Mouse (Mus musculus) midbrain, embryonic 14.5 days (tissue): Measurements from ENCODE around the gene Ppa1. TPM values are rescaled to one million over a fixed set of nuclear protein-coding genes. Genes with fewer than 3 reads are reported as not detected.
A peak's percentile ranks its signal among the peaks of the same experiment; 100 is the strongest.

Experiments used
- ATAC-seq: fragments of 200-750 bp; cut with Nextera tagmentation; 2 replicates; pipeline ENCODE4 v1.8.0; 2017; ENCODE audit warnings: moderate number of reproducible peaks, moderate library complexity; ENCODE audit not compliant: low FRiP score, low TSS enrichment
- DNase-seq: peaks from one replicate; pipeline ENCODE4 v3.0.0-alpha.2; 2015
- H3K27ac ChIP-seq: fragments of 300-500 bp; sonication (generic); replicated peaks from 2 replicates; pipeline ENCODE4 v1.5.1; 2014; ENCODE audit warnings: mild to moderate bottlenecking, low read depth, low read length, moderate library complexity
- H3K27me3 ChIP-seq: fragments of 300-500 bp; sonication (generic); 2 replicates; pipeline ENCODE4 v1.6.1; 2014; ENCODE audit warnings: low read length, control low read depth, mixed read lengths; ENCODE audit not compliant: control insufficient read depth, insufficient read depth
- H3K36me3 ChIP-seq: fragments of 300-500 bp; sonication (generic); 2 replicates; pipeline ENCODE4 v1.6.1; 2014; ENCODE audit warnings: low read length, control low read depth; ENCODE audit not compliant: control insufficient read depth, insufficient read depth
- H3K4me1 ChIP-seq: fragments of 300-500 bp; sonication (generic); 2 replicates; pipeline ENCODE4 v1.6.1; 2014; ENCODE audit warnings: mild to moderate bottlenecking, antibody characterized with exemption, low read length, control low read depth; ENCODE audit not compliant: control insufficient read depth, insufficient read depth
- H3K4me2 ChIP-seq: fragments of 300-500 bp; sonication (generic); 2 replicates; pipeline ENCODE4 v1.6.1; 2014; ENCODE audit warnings: mild to moderate bottlenecking, low read length, moderate library complexity
- H3K4me3 ChIP-seq: fragments of 300-500 bp; sonication (generic); replicated peaks from 2 replicates; pipeline ENCODE4 v1.5.1; 2014; ENCODE audit warnings: low read depth, low read length
- H3K9ac ChIP-seq: fragments of 300-500 bp; sonication (generic); replicated peaks from 2 replicates; pipeline ENCODE4 v1.6.1; 2014; ENCODE audit warnings: mild to moderate bottlenecking, low read length, moderate library complexity
- H3K9me3 ChIP-seq: fragments of 300-500 bp; sonication (generic); 2 replicates; pipeline ENCODE4 v1.6.1; 2016; ENCODE audit warnings: low read length, control low read depth, mixed read lengths; ENCODE audit not compliant: control insufficient read depth
- WGBS: fragments of 180-500 bp; shearing (Covaris S2); extraction: QIAGEN DNeasy Blood & Tissue Kit; methylation state at CpG from one replicate; pipeline ENCODE4 v1.1.7; 2014; 5-methylcytosine and 5-hydroxymethylcytosine counted together
- polyA plus RNA-seq: library from polyadenylated mRNA; unstranded; fragments of >200 nt; fragmentation: Nextera tagmentation; extraction: Ambion mirVana; gene quantifications from 2 replicates; pipeline ENCODE4 v1.2.1, GENCODE M21; 2014

Ppa1 gene
- polyA plus RNA-seq, 1 experiment from 2014 or later = 216 TPM

DNA sequence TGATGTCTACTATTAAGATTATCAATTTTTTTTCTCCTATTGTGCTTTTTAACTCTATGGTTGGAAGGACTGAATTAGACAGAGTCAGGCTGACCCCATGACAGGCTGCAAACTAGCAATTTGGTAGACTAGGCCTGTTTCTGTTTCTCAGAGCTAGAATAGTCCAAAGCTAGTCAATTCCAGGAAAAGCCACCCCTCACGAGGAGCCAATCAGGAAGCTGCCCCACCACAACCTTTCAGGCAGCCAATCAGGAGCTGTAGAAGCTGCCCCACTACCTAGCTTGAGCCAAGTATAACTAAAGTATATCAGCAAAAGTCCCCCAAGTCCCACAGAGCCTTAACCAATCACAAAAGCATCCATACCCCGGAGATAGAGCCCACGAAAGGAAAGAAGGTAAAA is 27.6 kb downstream of the Ppa1 start:
- Histone ChIP-seq H3K9ac (no peak overlapping the region), H3K4me2 (no peak overlapping the region), H3K4me1 (peaks cover 6% of the 10 kb centered on the region), H3K27me3 (no peaks in the 10 kb centered on the region), H3K9me3 (no peaks in the 10 kb centered on the region), H3K36me3 (peaks cover 43% of the 10 kb centered on the region), H3K27ac (no peak overlapping the region), H3K4me3 (no peak overlapping the region)
- ATAC-seq = no peak
- no peak for DNase-seq
- 86% methylated on average over 3 of the region's 3 CpGs for WGBS

DNA sequence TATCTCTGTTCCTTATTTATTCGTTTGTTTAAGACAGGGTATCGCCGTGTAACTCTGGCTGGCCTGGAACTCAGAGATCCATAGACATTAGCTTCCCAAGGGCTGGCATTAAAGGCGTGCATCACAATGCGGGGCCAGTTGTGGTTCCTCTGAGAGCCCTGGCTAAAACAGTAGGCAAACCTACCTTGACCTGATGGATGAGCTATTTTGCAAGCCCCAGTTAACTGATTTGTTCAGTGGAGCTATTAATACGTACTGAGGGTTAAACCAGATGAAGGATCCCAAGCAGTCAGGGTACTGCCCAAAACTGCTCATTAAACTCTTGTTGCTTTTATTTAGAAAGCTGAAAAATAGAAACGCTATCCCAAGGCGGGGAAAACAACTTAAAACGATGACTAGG is 31.2 kb downstream of the Ppa1 start:
- DNase-seq (no peak), ATAC-seq (no peak)
- H3K36me3 ChIP-seq = peaks cover 9% of the 10 kb centered on the region
- WGBS = 37% methylated on average over 9 of the region's 9 CpGs
- peak overlapping the region; percentile 92 for H3K9ac ChIP-seq
- H3K9me3 ChIP-seq = no peaks in the 10 kb centered on the region
- peaks cover 14% of the 10 kb centered on the region for H3K4me1 ChIP-seq
- peak overlapping the region; percentile 93 for H3K4me2 ChIP-seq
- no peaks in the 10 kb centered on the region for H3K27me3 ChIP-seq
- H3K27ac ChIP-seq = peak overlapping the region; percentile 78
- H3K4me3 ChIP-seq = peak overlapping the region; percentile 94

DNA sequence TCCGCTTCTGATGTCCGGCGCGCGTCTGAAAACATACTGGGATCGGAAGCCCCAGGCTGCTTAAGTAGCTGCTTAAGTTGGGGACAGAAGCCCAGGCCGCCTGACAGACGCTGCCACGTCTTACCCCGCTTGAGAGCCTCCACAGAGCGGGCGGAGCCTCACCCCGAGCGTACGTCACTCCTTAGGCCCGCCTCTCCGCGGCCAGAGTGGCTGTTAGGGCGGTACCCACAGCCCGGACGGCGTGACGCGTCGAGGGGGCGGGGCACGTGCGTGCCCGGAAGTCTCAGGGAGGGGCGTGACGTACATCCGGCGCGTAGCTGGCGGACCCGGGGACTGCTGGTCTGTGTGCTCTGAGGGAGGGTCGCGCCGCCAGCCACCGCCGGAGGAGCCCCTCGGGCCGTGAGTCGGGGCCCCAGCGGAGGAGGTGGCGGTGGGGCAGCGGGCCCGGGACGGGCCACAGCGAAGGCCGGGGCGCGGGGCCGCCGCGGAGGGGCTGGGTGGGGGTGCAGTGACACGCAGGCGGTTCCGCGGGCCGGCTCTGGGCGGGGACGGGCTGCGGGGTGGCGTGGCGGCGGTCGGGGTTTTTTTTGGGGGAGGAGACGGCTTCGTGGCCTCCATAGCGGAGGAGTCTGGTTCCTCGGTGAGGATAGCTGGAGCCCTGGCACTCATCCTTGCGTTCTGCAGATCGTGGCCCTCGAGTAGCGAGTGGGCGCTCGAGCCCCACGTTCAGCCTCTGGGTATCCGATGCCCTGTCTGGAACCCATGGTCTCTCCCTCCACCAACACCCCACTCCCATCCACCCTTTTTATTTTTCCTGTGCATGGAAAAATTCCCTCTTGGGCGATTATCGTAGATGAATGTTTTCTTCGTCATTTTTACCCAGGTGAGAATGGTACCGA is 31.9 kb downstream of the Ppa1 start, which contains the start of gene Sar1a:
Sar1a (plus strand) TSS at position 285 of the 899 bp plus-strand sequence.
- H3K4me1 ChIP-seq = peaks cover 14% of the 10 kb centered on the region
- under 1% methylated on average over 84 of the region's 84 CpGs for WGBS
- H3K27me3 ChIP-seq = no peaks in the 10 kb centered on the region
- H3K4me3 ChIP-seq = peak within 1 kb of the TSS; percentile 94
- DNase-seq (peak; percentile 99), ATAC-seq (peak; percentile 100)
- peaks cover 3% of the 10 kb centered on the region; the same call in 1 of the 2 replicates for H3K36me3 ChIP-seq
- H3K9me3 ChIP-seq = no peaks in the 10 kb centered on the region
- H3K4me2 ChIP-seq = peak within 1 kb of the TSS; percentile 93
- peak within 1 kb of the TSS; percentile 78 for H3K27ac ChIP-seq
- H3K9ac ChIP-seq = peak within 1 kb of the TSS; percentile 92

DNA sequence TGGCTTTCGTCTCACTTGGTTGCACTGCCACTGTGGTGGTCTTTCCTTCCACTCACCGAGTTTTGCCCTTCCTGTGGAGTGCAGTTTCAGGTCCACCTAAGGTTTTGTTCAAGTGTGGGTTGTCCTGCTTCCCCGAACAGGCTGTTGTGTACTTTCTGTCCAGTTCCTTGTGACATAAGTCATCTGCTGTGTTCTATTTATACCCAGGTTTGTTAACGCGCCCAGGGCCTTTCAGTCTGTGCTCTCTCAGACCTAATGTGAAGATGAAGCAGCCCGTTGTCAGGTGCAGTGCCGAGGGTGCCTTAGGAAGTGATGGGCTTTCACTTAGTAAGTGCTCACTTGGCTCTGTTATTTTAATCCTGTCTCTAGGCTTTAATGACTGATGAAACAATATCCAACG is 41.1 kb downstream of the Ppa1 start:
- Histone ChIP-seq H3K36me3 (peaks cover 79% of the 10 kb centered on the region), H3K4me3 (no peak overlapping the region), H3K9ac (no peak overlapping the region), H3K27ac (no peak overlapping the region), H3K4me1 (no peaks in the 10 kb centered on the region), H3K27me3 (no peaks in the 10 kb centered on the region), H3K4me2 (no peak overlapping the region), H3K9me3 (no peaks in the 10 kb centered on the region)
- WGBS = 92% methylated on average over 8 of the region's 8 CpGs
- DNase-seq = no peak
- no peak for ATAC-seq

DNA sequence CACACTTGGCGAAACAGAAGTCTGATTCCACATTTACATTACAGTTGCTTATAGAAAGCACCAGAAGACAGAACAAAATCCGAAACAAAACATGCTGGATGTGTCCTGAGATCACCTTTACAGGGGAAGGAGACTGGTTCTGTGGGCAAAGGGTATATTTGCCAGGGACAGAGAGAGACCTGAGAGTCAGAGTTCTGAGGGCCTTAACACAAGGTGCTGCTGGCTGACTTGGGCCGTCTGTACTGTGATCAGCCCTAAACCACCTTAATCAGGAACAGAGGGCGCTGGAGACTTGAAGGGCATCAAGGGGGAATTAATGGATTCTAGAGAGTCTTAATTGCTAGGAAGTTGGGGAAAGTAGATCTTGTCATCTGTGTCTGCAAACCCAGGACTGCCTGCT is 45.2 kb downstream of the Ppa1 start:
- H3K27ac ChIP-seq = no peak overlapping the region
- H3K9me3 ChIP-seq = no peaks in the 10 kb centered on the region
- H3K27me3 ChIP-seq = no peaks in the 10 kb centered on the region
- no peak overlapping the region for H3K4me3 ChIP-seq
- no peak overlapping the region for H3K4me2 ChIP-seq
- H3K36me3 ChIP-seq = peaks cover 50% of the 10 kb centered on the region
- ATAC-seq (no peak), DNase-seq (no peak)
- H3K9ac ChIP-seq = no peak overlapping the region
- H3K4me1 ChIP-seq = peaks cover 14% of the 10 kb centered on the region
- 80% methylated on average over 4 of the region's 4 CpGs for WGBS

DNA sequence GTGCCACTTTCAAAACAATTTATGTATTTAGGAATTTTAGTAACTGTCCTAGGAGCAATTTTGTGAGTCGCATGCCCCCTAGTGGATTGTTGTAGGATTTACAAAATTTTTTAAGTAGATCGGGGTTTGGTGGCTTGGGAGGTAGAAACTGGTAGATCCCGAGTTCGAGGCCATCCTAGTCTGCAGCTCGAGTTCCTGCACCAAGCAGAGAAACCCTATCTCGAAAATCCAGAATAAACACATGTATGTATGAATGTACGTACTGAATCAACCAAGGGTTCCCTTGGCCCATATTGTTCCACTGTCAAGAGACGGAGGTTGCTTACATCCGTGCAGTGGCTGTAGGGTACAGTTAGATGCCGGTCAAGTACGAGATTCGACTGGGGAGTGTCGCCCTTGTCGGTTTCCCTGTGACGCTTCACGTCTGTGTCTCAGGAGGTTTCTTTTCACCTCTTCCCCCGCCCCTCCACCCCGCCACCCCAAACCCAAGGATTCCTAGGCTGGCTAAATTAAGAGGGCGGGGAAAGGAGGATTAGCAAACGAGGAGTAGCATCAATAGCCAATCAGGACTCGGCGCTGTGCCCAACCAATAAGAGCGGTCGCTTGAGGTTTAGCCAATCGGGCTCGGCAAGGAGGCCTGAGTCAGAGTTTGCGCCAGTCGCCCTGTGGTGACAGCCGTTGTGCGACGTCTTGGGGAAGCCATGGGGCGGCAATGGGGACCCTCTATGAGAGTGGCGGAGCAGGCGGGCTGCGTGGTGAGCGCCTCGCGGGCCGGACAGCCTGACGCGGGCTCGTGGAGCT is 46.7 kb downstream of the Ppa1 start, which contains the start of gene Tysnd1:
Tysnd1 (plus strand) TSS at position 645 of the 801 bp plus-strand sequence.
- H3K4me3 ChIP-seq = peak within 1 kb of the TSS; percentile 96
- 1% methylated on average over 42 of the region's 42 CpGs for WGBS
- DNase-seq (peak; percentile 98), ATAC-seq (peak; percentile 96)
- no peaks in the 10 kb centered on the region for H3K27me3 ChIP-seq
- H3K4me1 ChIP-seq = peaks cover 14% of the 10 kb centered on the region
- peak within 1 kb of the TSS; percentile 70 for H3K27ac ChIP-seq
- peak within 1 kb of the TSS; percentile 66 for H3K9ac ChIP-seq
- H3K4me2 ChIP-seq = peak within 1 kb of the TSS; percentile 100
- H3K9me3 ChIP-seq = no peaks in the 10 kb centered on the region
- H3K36me3 ChIP-seq = peaks cover 38% of the 10 kb centered on the region

DNA sequence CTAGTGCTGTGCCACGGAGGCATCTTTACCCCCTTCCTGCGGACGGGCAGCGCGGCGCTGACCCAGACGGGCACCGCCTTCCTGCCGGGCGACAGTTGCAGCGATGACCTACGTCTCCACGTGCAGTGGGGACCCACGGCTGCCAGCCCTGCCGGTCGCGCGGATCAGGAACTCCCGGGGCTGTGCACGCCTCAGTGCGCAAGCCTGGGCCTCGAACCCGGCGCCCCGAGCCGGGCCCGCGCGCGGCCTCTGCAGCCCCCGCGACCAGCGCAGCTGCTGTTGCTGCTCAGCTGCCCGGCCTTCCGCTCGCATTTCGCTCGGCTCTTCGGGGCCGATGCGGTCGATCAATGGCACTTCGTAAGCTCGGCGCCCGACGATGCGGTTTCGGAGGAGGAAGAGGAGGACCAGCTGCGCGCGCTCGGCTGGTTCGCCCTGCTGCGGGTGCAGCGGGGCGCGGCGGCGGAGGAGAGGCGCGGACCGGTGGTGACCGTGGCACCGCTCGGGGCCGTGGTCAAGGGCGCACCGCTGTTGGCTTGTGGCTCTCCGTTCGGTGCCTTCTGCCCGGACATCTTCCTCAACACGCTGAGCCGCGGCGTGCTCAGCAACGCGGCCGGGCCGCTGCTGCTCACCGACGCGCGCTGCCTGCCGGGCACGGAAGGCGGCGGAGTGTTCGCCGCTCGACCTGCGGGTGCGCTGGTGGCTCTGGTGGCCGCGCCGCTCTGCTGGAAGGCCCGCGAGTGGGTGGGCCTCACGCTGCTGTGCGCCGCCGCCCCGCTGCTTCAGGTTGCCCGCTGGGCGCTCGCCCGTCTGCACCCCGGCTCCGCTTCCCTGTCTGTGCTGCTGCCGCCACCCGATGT is 47.6 kb downstream of the Ppa1 start:
- no peaks in the 10 kb centered on the region for H3K9me3 ChIP-seq
- DNase-seq = peak; percentile 38
- peak overlapping the region; percentile 100 for H3K4me2 ChIP-seq
- WGBS = under 1% methylated on average over 105 of the region's 111 CpGs
- H3K4me3 ChIP-seq = peak overlapping the region; percentile 96
- peaks cover 14% of the 10 kb centered on the region for H3K4me1 ChIP-seq
- peak overlapping the region; percentile 66 for H3K9ac ChIP-seq
- ATAC-seq = peak; percentile 57
- H3K27ac ChIP-seq = peak overlapping the region; percentile 70
- H3K36me3 ChIP-seq = peaks cover 29% of the 10 kb centered on the region
- H3K27me3 ChIP-seq = no peaks in the 10 kb centered on the region

DNA sequence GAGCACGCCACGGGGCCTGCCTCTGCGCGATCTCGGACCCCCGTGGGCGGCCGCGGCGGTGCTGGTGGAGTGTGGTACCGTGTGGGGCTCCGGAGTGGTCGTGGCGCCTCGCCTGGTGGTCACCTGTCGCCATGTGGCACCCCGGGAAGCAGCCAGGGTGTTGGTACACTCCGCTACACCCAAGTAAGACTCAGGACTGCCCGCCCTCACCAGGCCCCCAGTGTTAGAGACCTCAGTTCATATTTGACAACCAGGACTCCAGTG is 48.1 kb downstream of the Ppa1 start:
- peak overlapping the region; percentile 96 for H3K4me3 ChIP-seq
- 19% methylated on average over 19 of the region's 19 CpGs for WGBS
- no peaks in the 10 kb centered on the region for H3K27me3 ChIP-seq
- ATAC-seq = no peak
- H3K9ac ChIP-seq = peak overlapping the region; percentile 66
- H3K4me1 ChIP-seq = peaks cover 14% of the 10 kb centered on the region
- H3K36me3 ChIP-seq = peaks cover 24% of the 10 kb centered on the region
- no peak for DNase-seq
- no peak overlapping the region for H3K27ac ChIP-seq
- H3K9me3 ChIP-seq = no peaks in the 10 kb centered on the region
- H3K4me2 ChIP-seq = peak overlapping the region; percentile 100
